Mouse (Mus musculus) adrenal gland, adult (tissue): ENCODE measurements at regions not wholly inside any gene's neighbourhood (a gene's known extent, or its start where the extent isn't known, plus 50 kb on each side); places are given as distances from the start of the nearest gene placed in this dataset.

Source experiments
- DNase-seq, 2 experiments: peaks; one replicate each; pipeline ENCODE4 v3.0.0; 2022 to 2023; ENCODE audit warnings: low spot score in 1 of 2; ENCODE audit not compliant: inconsistent age in 2 of 2

GRCm38 (mm10) chr11:112346532-112346931 lies 435.5 kb upstream of the Sox9 start:
- DNase-seq: no peak

DNA sequence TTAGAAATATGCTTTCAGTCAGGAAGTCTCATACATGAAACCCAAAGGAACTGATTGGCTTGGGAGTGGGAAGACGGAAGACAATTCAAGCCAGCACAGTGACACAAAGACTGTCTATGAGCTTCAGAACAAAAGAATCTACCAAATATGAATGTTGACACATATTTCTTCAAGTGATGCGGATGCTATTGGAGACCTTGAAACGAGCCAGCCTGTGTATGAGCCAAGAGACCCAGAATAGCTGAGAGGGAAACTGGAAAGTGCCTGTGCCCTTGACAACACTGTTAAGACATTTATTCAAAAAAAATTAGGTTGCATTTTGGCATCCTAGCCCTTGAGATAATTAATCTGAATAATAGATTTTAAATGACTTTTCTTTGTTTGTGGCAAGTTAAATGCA lies 426.7 kb upstream of the Sox9 start:
- DNase-seq: no peak

DNA sequence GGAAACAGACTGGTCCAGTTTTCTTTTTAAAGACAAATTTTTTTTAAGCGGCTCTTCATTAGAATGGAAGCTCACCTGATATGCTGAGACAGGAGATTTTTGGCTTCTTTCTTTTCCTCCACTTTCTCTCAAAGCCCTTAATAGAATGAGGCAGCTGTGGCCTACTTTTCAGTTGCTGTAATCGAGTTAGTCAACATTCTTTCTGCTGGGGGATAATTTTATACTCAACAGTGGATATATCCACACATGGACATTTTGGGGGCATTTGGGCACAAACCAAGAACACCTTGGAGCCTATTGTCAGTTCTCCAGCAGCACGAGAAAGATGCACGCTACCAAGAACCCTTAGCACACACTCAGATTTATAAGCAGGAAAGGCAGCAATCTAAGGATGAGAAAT lies 415.3 kb upstream of the Sox9 start:
- DNase-seq: no peak

DNA sequence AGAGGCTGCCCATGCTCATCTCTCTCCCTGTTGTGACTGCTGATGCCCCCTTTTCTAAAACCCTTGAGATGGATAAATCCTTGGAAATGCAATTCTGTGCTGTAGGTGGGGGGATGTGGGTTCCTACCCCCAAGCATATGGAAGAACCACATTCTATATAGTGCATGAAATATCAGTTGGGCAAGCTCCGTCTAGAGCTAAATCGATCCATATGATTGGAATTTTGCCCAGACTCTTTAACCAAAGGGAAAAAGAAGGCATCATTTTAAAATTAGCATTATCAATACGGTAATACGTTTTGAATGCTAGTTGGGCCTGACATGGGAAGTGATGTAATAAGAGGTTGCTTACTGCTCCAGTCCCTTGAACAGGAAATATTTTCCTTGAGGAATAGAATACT lies 411.1 kb upstream of the Sox9 start:
- DNase-seq: no peak

DNA sequence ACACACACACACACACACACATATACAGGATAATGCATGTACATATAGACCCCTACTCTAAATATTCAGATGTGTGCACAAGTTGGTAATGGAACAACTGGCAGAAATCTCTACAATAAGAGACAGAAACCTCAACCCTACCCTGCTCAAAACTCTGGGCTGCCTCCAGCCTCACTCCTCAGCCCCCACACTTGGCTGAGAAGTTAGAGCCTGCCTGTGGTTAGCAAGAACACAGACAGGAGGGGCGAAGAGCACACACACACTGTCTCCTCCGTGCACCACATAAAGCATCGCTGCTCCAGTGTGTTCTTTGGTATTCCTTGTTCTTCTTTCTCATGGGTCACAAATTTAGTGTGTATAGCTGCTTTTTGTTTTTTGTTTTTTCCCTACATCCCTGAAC lies 382.0 kb upstream of the Sox9 start:
- DNase-seq: no peak

DNA sequence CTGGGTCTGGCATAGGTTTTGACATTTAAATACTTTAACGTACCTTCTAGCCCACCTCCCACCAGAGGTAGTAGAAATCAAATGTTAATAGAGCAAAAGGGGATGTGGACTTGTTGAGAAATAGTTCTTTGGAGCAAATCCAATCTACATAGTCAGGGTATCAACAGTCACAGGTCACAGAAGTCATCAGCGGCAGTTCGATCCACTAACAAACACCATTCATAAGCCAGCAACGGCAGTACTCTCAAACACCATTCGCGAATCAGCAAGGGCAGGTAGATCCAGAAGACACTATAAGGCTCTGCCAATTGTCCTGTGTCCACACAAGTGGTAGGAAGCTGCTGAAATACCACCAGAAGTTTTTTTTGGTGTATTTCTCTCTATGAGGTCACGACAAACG lies 374.3 kb upstream of the Sox9 start:
- DNase-seq: no peak

DNA sequence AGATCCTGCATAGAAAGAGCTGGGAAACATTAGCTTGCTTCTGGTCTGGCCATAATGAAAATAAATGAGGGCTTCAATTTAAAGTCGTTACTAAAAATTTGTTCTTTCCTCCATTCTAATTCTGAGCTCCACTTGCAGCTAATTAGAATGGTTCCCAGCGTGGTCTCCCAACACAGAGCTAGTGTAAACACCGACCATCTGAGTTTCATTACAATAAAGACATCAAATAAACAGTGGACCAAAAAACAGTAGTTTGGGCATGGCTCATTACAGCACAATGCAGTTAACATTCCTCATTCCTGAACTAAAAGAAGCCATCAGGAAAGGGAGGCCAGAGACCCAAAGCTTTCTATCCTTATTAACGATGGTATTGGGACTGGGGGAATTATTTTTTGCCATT lies 369.6 kb upstream of the Sox9 start:
- no peak for DNase-seq

- DNase-seq: no peak
These were observed 339.4 kb upstream of the Sox9 start for GRCm38 (mm10) chr11:112442639-112443038.

DNA sequence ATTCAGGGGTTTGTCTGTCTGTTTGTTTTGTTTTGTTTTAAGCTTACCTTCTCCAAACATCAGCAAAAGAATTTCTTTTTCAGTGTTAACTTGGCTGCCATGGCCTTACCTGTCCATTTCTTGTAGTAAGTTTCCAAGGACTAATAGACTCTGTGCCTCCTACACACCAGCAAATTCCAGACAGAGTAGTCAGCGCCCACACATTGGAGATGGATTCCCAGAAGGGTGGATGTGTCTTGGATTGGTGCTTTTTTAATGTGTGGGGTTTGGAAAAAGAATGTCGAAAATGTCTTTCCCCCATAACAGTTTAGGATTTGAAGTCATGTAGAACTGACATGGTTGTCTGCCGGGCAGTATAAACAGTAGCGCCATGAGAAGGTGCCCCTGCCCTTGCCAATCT lies 338.1 kb upstream of the Sox9 start:
- DNase-seq: no peak

DNA sequence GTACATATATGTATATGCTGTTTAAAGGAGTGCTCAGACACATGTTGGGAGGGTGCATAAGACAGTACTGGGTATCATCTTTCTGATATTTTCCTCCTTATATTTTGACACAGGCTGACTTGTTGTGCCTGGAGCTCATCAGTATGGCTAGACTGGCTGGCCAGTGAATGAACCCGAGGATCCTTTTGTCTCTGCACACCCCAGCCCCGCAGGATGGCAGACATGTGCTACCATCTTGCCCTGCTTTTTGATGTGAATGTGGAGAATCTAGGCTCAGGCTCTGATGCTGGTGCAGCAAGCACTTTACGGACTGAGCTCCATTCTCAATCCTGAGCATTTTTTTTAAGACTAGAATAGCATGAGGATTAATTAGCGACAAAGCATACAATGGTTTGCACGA lies 332.4 kb upstream of the Sox9 start:
- DNase-seq: no peak

- DNase-seq: no peak
These were observed 331.8 kb upstream of the Sox9 start for GRCm38 (mm10) chr11:112450227-112450626.

DNA sequence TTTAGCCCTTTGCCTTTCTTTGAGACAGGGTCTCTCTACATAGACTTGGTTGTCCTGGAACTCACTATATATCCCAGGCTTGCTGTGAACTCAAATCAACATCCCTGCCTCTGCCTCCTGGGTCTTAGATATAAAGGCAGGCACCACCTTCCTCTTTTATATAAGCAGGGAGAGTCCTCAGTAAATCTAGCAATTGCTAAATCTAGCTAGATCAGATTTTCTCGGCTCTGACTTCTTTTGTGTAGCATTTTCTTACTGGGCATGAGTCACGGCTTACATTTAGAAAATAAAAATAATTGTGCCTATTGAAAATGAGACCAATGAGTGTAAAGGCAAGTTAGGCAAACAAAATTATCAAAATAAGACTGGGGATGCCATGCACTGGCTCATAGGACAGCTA lies 323.9 kb upstream of the Sox9 start:
- DNase-seq: no peak

DNA sequence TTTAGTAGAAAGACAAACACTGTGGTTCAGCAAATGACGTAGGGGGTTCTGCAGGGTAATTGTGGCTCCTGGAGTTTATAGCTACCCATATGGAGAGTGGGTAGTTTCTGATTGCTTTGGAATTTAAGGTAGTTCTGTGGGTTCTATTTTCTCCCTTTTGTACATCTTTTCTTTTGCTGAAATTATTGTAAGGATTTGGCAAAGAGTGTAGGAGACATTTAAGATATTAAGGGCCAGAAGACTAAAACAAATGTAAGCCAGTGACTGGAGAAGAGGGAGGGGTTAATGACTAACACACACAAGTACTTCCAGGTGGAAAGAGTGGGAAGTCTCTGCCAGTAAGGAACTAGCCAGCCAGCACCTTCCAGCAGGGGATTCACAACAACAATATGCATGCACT lies 318.9 kb upstream of the Sox9 start:
- DNase-seq: no peak

GRCm38 (mm10) chr11:112464386-112464785 lies 317.6 kb upstream of the Sox9 start:
- DNase-seq: no peak

- peak; percentile 7 to 41 for DNase-seq
These were observed 311.7 kb upstream of the Sox9 start for GRCm38 (mm10) chr11:112470336-112470735.

DNA sequence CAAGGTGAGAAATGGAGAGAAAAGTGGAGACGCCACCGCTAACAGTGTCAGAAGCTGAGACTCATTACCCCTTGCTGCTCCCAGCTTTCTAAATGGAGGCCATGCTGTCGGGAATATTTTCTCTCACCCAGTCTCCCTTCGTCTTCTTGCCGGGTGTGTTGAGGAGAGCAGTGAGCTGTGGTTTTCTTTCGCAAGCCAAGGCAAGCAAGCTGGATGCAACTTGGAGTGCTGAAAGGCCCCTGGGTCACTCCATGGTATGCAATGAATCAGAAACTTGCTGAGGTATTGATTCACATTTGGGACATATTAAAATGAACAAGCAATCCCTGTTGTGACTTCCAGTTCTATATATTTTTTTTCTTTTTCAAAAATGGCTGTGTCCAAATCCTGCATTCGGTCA lies 308.8 kb upstream of the Sox9 start:
- no peak for DNase-seq

GRCm38 (mm10) chr11:112473681-112474080 lies 308.3 kb upstream of the Sox9 start:
- no peak for DNase-seq

- DNase-seq: peak in 1 of 2 experiments; percentile 26
These were observed 301.7 kb upstream of the Sox9 start for GRCm38 (mm10) chr11:112480360-112480759.

DNA sequence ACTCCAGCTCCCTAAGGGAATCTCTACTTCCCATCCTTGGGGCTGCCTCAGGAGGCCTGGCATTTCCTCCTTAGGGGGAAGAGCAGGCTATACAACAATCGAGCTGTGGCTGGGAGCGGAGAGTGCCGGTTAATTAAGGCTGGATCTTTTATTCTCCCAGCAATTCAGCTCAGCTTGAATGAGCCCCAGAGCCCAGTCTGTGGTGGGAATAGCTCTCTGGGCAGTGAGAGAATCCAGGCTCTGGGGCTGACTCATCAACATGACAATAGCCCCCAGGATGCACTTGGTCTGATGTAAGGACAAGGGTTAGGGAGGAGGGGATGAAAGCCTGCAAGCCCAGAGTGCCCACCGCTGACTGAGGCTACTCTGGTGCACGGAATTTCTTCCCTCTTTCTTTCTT lies 280.2 kb upstream of the Sox9 start:
- DNase-seq: no peak

DNA sequence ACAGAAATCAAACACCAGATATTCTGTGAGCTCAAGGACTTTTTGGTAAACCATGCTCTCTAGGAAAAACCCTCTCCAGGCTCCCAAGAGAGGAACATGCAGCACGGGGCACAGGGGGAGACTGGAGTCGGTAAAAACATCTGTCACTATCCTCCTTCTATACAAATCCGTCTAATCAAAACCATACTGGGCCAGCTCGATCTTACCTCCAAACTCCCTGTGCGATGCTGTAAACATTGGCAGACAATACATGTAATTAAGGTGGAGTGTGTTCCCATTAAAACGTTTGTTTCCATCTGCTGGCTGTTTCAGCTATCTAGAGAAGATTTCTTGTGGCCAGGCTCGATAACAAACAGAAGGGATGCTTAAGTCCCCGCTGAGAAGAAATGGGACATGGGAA lies 262.9 kb upstream of the Sox9 start:
- no peak for DNase-seq

- no peak for DNase-seq
These were observed 257.0 kb upstream of the Sox9 start for GRCm38 (mm10) chr11:112524983-112525382.

DNA sequence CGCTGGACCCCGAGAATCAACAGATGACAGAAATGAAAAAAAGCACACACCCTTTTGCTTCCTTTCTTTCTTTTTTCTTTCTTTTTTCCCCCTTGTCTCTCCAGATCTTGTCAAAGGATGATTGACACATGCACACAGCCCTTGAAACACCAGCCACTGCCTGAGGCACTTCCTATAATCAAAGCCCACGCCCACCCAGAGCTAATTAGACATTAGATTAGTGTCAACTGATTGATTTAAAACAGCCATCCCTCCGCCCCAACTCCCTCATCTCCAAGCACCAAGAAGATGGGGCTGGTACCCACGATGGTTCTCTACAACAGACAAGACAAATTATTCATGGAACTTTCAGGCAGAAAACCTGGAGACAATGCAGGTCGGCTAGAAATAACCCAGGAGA lies 239.5 kb upstream of the Sox9 start:
- no peak for DNase-seq

GRCm38 (mm10) chr11:112543473-112543872 lies 238.6 kb upstream of the Sox9 start:
- DNase-seq: no peak
